Mouse (Mus musculus): ENCODE measurements around the gene Nfia.

DNA sequence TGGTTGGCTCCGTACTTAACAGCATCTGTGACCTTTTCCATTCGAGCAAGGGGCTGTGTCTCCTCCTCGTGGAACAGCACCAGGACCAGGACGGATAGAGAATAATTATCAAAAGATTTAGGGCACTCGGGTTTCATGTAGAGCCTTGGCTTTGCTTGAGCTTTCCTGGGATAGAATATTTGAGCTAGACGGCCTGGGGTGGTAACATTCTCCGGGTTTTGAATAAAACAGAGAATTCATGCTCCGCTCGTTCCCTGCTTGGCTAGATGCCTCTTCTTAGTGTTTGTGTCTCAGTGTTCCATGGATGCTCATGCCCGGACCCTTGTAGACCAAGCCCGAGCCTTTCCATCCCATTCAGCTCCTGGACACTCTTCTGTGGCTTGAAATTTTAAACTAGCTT lies 181.4 kb downstream of the Nfia start:
- TF ChIP-seq HCFC1 (IDR thresholded peaks at IDR 0.05; ENCODE audit: borderline replicate concordance, insufficient read depth, low read length) (no peak), ZNF384 (IDR thresholded peaks at IDR 0.05; ENCODE audit: low read depth, low read length) (no peak), ZC3H11A (IDR thresholded peaks at IDR 0.05; ENCODE audit: borderline replicate concordance, low read depth, low read length) (no peak), MAFK (IDR thresholded peaks at IDR 0.05; ENCODE audit: insufficient read depth, low read depth, low read length) (no peak)

Data from ES-E14 (cell line).